Mouse (Mus musculus) gonadal fat pad, adult 2 months (tissue): ENCODE results near the gene Smco1. TPM values are rescaled to one million over a fixed set of nuclear protein-coding genes. Genes with fewer than 3 reads are reported as not detected.

Experiments
- DNase-seq: peaks from one replicate; pipeline ENCODE4 v3.0.0-alpha.2; 2012; ENCODE audit warnings: low read depth
- polyA plus RNA-seq: library from polyadenylated mRNA; depleted of rRNA; stranded (reverse); fragments of >200 nt; gene quantifications from 2 replicates; pipeline ENCODE4 v1.2.3, GENCODE M21; 2012; rRNA removed

The Smco1 gene
- polyA plus RNA-seq, 1 experiment: not detected

DNA sequence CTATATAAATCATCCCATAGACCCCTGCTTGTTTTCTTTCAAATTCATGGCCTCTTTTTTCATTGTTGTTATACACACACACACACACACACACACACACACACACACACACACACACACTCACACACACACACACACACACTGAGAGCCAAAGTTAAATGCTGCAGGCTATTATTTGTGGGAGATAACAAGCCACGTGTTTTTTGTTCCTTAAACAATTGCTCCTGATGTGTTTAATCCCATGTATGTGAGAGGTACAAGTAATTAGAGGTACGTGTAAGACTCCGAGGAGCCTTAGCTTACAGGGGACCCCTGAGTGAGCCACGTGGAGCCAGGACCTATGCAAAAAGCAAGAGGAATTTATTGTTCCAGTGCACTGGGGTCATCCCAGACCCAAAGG is 40.7 kb downstream of the Smco1 start:
- DNase-seq: no peak

DNA sequence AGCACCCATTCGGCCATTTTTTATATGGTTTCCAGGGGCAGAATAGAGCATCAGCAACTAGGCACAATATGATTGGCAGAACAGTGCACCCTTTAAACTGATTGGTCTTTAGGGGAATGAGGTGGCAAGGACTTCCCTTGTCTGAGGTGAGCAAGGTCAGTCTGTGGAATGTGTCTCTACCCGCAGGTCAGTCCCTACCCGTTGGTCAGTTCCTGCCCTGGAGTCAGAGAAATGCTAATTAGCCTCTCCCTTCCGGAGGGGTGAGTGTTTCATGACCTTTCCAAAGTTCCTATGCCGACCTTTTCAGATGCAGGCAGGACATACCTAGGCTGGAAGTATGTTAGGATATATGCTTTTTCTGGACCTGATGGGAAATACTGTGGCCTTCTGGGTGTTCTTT is 41.1 kb downstream of the Smco1 start:
- DNase-seq: no peak

DNA sequence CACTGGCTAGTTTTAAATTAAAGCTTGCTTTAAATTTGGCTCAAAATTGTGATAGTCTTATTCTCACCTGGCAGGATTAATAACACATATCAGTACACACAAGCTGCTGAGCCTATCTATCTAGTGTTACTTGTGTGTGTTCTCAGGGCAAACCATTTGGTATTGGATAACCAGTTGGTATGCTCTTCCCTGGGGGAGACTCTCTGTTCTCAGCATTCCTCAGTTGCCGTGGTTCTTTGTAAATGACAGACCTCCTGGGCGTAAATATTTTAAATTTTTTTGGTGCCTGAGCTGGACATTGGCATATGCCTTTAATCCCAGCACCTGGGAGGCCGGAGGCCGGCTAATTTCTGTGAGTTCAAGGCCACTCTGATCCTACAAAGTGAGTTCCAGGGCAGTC is 41.6 kb downstream of the Smco1 start:
- no peak for DNase-seq

DNA sequence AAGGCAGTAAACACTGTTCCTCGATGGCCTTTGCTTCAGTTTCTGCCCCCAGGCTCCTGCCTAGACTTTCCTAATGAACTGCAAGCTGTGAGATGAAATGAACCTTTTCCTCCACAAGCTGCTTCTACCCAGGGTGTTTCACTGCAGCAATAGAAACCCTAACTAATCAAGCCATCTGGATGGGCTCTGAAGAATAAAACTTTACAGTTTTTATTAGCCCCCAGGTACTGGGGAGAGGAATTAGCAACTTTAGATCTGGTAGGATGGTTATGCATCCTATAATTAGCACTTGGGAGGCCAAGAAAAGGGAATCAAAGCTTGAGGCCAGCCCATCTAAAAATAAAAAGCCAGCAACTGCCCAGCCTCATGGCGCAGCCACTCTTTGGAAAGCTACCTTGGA is 45.3 kb downstream of the Smco1 start:
- DNase-seq: no peak

DNA sequence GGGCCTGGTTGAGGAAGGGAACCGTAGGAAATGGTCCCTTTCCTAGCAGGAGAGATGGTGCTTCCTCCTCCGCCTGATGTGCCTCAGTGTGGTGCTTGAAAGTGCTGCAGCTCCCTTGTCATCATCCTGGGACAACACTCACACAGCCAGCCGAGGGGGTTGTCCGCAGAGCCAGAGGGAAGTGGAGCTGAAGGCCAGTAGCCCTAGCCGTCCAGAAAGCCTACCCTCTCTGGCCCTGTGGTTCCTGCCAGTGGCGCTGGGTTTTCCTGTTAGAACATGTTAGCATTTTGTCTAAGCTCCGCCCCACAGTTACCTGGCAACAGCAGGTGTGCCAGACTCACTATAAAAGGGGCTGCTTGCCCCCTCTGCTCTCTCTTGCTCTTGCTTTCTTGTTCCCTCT is 52.7 kb downstream of the Smco1 start:
- DNase-seq: no peak

Other genes starting within 250 kb of the Smco1 start
- gene Pak2, start 192.1 kb upstream of the Smco1 start, polyA plus RNA-seq: 18.0 and 26.2 TPM in 2 replicates
- gene Pigx, start 171.7 kb upstream of the Smco1 start, polyA plus RNA-seq: 32.4 and 36.9 TPM in 2 replicates
- gene Cep19, start 171.7 kb upstream of the Smco1 start, polyA plus RNA-seq: 7.9 and 8.5 TPM in 2 replicates
- gene Nrros, start 105.9 kb upstream of the Smco1 start, polyA plus RNA-seq: 20.7 and 28.9 TPM in 2 replicates
- not detected in 2 replicates for gene Bex6, start 91.6 kb upstream of the Smco1 start, polyA plus RNA-seq
- 6.8 and 8.6 TPM in 2 replicates for gene Fbxo45, start 24.3 kb upstream of the Smco1 start, polyA plus RNA-seq
- 9.1 and 9.5 TPM in 2 replicates for gene Wdr53, start 24.2 kb upstream of the Smco1 start, polyA plus RNA-seq
- 7.6 and 12.0 TPM in 2 replicates for gene Rnf168, start 6.0 kb downstream of the Smco1 start, polyA plus RNA-seq
- 10.9 and 22.6 TPM in 2 replicates for gene Ubxn7, start 60.8 kb downstream of the Smco1 start, polyA plus RNA-seq
- 0.27 and 0.60 TPM in 2 replicates for gene Tm4sf19, start 129.0 kb downstream of the Smco1 start, polyA plus RNA-seq
- 9.8 and 10.8 TPM in 2 replicates for gene Tctex1d2, start 148.2 kb downstream of the Smco1 start, polyA plus RNA-seq
- 27.9 and 33.0 TPM in 2 replicates for gene Pcyt1a, start 159.5 kb downstream of the Smco1 start, polyA plus RNA-seq
- gene Slc51a, start 216.4 kb downstream of the Smco1 start, polyA plus RNA-seq: 0.04 TPM in 1 of 2 replicates, not detected in the other
- 0.25 and 0.30 TPM in 2 replicates for gene Zdhhc19, start 224.8 kb downstream of the Smco1 start, polyA plus RNA-seq